Mouse (Mus musculus) adrenal gland, adult 10 weeks (tissue): Measurements from ENCODE around the gene Olfr1390. TPM values are rescaled to one million over a fixed set of nuclear protein-coding genes. Genes with fewer than 3 reads are reported as not detected.

Experiments
- polyA plus RNA-seq: library from polyadenylated mRNA; stranded (reverse); fragments of 350-450 nt; fragmentation: Illumina TruSeq; extraction: RNeasy Lipid Tissue Mini Kit (QIAGEN cat#74804); gene quantifications from one replicate; pipeline ENCODE4 v1.2.3, GENCODE M21; 2014; ENCODE audit warnings: low read depth, low replicate concordance

Olfr1390 gene
- not detected for polyA plus RNA-seq

GRCm38 (mm10) chr11:49334888-49335287, at the start of gene Olfr1390:
Gene Olfr1390, plus strand, starts transcription at chr11:49335188.

GRCm38 (mm10) chr11:49304441-49304840, 30.5 kb upstream of the Olfr1390 start, which contains the start of gene Olfr10:
Gene Olfr10, plus strand, starts transcription at chr11:49304741.

GRCm38 (mm10) chr11:49322442-49322841, 12.5 kb upstream of the Olfr1390 start, which contains the start of gene Olfr1391:
Gene Olfr1391, plus strand, starts transcription at chr11:49322742.

Other genes starting within 250 kb of the Olfr1390 start
- gene Olfr1396, start 220.3 kb upstream of the Olfr1390 start, polyA plus RNA-seq, result 5.4 TPM
- not detected for gene Olfr1395, start 192.9 kb upstream of the Olfr1390 start, polyA plus RNA-seq
- gene Olfr1394, start 180.8 kb upstream of the Olfr1390 start, polyA plus RNA-seq, result not detected
- 96.9 TPM for gene Btnl9, start 148.0 kb upstream of the Olfr1390 start, polyA plus RNA-seq
- gene Zfp62, start 131.9 kb upstream of the Olfr1390 start, polyA plus RNA-seq, result 131 TPM
- 21.6 TPM for gene Mgat1, start 91.0 kb upstream of the Olfr1390 start, polyA plus RNA-seq
- not detected for gene Olfr1393, start 56.9 kb upstream of the Olfr1390 start, polyA plus RNA-seq
- 0.17 TPM for gene Olfr1392, start 49.9 kb upstream of the Olfr1390 start, polyA plus RNA-seq
- gene Olfr10, start 30.4 kb upstream of the Olfr1390 start, polyA plus RNA-seq, result not detected
- gene Olfr1391, start 12.4 kb upstream of the Olfr1390 start, polyA plus RNA-seq, result not detected
- not detected for gene Olfr1389, start 87.9 kb downstream of the Olfr1390 start, polyA plus RNA-seq
- not detected for gene Olfr1388, start 101.4 kb downstream of the Olfr1390 start, polyA plus RNA-seq
- not detected for gene Olfr1387, start 120.2 kb downstream of the Olfr1390 start, polyA plus RNA-seq
- not detected for gene Olfr1386, start 129.9 kb downstream of the Olfr1390 start, polyA plus RNA-seq
- not detected for gene Olfr1385, start 153.9 kb downstream of the Olfr1390 start, polyA plus RNA-seq
- not detected for gene Olfr1384, start 171.5 kb downstream of the Olfr1390 start, polyA plus RNA-seq
- gene Olfr1383, start 184.5 kb downstream of the Olfr1390 start, polyA plus RNA-seq, result not detected
- not detected for gene Olfr1382, start 193.1 kb downstream of the Olfr1390 start, polyA plus RNA-seq
- gene Olfr1381, start 208.3 kb downstream of the Olfr1390 start, polyA plus RNA-seq, result not detected
- not detected for gene Olfr1380, start 221.7 kb downstream of the Olfr1390 start, polyA plus RNA-seq